Mouse (Mus musculus) neutrophil, adult 5-6 weeks (primary cell): ENCODE data around the gene Tbk1. TPM values are rescaled to one million over a fixed set of nuclear protein-coding genes. Genes with fewer than 3 reads are reported as not detected.

Experiments used
- ATAC-seq: fragments of 151-379, 151-347 bp; 2 replicates; pipeline ENCODE4 v1.8.0; 2017; ENCODE audit warnings: mild to moderate bottlenecking, moderate TSS enrichment; ENCODE audit not compliant: insufficient number of reproducible peaks, poor library complexity, low FRiP score, severe bottlenecking; ENCODE audit errors: extremely low read depth
- total RNA-seq: library from RNA; stranded (forward); fragments of 200-1000 nt; gene quantifications from 2 replicates; pipeline ENCODE4 v1.2.3, GENCODE M21; 2017

Gene Tbk1
- total RNA-seq, 1 experiment from 2014 or later = 134 TPM

DNA sequence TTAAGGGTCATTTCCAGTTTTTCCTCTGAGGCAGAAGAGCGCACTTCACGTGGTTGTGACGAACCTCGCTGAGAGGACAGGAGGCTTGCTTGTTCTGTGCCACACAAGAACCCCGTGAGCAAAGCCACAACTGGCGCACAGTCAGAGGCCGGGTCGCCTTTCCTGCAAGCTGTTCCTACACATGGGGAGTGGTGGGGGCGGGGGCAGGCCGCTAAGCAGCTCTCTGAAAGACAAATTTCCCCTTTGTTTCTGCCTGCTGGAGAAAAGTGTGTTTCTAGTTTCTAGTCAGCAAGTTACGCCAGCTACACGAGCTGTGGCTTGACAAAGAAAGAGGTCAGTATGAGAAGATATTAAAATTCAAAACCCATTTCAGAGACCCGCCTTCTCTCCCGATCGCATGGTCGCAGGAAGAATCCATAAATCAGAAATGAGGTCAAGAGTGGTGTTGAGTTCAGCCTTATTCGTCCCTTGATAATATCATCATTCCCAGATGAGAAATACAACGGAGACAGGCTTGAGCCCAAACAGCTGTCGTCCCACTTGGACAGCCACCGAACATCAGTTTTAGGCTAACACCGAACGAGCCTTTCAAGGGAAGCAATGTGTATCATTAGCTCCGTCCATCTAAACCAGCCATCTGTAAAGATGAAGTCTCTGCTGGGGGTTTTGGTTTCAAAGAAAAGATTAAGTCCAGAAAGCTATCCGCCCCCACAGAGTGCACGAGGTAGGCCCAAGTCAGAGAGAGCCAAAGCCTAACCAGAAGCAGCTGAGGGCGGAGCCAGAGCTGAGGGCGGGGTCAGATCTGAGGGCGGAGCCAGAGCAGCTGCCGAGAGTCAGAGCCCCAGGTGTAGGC is 79.6 kb downstream of the Tbk1 start:
- peak; percentile 93 for ATAC-seq

DNA sequence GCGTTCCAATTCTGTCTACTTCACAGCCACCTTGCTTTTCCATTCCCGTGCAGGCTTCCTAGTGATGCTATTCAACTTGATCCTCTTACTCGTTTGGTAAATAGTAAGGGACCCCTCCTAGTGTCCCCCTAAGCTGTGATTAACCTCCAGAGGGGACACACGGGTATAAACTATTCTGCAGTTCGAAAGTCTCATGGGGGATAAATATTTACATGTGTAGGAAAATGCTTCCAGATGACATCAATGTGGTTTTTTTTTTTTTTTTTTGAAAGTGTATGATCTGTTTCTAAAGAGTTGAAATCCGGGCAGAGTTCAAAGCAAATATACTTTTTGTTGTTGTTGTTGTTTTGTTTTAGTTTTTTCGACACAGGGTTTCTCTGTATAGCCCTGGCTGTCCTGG is 80.7 kb downstream of the Tbk1 start:
- ATAC-seq = no peak

DNA sequence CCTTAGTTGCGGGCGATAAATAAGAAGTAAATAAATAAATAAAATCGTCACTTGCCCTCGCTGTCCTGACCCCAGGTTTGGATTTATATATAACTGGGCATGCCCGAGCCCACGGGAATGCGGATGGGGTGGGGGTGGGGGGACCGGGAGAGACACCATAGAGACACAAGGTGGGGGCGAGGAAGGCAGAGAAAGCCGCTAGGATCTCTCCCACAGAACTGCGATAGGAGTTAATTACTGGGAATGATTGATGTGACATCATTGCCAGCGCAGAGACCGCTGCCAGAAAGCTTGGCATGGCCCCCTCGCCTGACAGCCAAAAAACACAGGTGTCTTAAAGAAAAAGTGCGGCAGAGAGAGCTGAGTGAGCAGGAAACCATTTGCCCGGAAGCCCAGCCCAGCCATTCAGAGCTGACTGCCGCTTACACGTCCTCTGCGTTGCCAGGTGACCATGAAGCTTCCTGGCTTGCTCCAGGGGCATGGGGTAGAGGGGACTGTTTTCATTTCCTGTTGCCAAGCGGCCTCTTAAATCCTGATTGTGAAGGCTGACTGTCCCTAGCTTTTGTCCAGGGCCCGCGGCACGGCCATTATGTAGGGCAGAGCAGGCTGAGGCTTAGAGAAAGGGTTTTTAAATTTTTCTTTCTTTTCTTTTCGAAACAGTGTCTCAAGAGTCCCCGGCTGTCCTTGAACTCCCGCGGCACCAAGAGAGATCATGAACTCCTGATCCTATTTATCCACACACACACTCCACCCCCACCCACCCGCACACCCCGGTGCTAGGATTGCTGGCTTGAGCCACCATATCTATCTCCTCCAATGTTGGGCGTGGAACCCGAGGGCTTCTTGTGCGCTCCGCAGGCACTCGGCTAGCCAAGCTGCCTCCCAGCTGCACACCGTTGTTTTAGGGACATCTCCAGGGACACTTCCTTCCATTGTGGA is 81.3 kb downstream of the Tbk1 start:
- ATAC-seq = peak; percentile 56

DNA sequence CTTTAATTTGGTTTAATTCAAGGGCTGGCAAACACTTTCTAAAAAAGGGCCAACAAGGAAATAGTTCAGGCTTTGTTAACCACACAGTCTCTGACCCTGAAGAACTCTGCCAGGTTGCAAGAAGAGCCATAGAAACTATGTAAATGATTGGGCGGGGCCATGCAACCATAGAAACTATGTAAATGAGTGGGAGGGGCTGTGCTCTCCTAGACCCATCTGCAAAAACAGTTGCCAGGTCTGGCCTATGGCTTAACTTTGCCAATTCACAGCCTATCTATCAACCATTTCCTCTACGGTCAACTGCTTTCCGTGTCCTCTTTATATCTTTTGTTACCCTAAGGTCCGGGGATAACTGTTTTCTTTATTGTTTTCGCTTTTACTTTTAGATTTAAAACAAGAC is 85.4 kb downstream of the Tbk1 start:
- ATAC-seq = peak; percentile 75

DNA sequence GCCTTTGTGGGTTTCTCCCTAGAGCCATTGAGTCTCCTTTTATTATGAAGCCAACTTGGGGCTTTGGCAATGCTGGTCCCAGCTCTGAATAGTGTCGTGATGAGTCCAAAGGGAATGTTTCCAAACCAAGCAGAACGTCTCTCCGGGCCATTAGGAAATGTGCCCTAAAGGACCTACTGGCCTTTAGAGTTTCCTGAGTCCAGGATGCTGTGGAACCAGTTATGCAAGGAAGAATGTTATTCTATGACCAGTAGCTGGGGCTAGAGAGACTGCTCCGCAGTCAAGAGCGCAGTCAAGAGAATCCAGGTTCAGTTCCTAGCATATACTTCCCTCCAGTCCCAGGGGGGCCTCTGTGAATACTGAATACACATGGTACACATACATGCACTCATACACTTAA is 86.6 kb downstream of the Tbk1 start:
- ATAC-seq = no peak

DNA sequence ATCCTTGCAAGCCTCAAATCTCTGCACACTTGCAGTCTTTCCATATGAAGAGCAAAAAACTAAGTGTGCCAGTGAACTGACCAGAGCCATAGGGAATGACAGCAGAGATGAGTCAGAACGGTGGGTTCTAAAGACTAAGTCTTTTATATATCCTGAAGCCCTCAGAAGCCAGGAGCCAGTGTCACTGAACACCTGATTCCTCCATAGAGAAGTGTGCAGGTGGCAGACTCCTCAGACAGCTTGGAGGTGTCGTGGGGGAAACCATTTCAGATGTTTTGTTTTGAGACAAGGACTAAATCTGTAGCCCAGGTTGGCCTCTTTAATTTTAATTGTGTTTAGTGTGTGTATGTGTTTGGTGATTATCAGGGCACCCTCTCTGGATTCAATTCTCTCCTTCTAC is 87.5 kb downstream of the Tbk1 start:
- ATAC-seq = no peak

DNA sequence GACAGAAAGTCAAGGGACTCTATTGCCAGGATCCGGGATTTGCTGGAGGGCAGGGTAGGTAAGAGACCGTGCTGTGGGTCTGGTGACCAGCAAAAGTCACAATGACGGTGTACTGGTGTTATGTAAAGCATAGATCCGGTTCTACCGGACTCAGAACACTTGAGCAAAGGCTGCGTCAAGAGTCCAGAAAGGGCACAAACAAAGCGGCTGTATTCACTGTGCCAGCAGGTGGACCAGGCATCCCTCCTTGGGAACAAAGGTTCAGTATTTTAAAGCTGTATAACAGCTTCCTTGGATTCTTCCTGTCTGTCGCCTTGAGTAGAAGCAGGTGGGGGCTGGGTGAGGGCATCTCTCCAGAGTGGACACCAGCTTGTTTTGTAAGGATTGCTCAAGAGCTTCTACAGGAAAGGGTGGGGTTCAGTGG is 88.1 kb downstream of the Tbk1 start:
- ATAC-seq = peak; percentile 33

DNA sequence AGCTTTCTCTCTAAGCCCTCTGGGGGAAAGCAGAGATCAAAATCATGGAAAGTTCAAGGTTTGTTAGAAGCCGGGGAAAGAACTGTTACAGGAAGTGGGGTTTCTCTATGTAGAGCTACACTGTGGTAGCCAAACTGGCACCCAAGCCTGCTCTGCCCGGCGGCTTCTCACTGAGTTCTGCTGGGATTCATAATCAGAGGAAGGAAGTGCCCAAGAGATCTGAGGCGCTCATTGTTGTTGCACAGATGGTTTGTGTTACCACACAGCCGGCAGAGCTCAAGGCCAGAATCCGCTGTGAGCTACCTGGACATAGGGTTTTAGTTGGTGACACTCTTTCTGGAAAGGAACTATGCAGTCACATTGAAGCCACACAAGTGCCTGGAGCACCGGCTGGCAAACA is 88.6 kb downstream of the Tbk1 start:
- ATAC-seq = 0 out of 2 replicates have a peak, but pooled peaks have one; percentile 28

DNA sequence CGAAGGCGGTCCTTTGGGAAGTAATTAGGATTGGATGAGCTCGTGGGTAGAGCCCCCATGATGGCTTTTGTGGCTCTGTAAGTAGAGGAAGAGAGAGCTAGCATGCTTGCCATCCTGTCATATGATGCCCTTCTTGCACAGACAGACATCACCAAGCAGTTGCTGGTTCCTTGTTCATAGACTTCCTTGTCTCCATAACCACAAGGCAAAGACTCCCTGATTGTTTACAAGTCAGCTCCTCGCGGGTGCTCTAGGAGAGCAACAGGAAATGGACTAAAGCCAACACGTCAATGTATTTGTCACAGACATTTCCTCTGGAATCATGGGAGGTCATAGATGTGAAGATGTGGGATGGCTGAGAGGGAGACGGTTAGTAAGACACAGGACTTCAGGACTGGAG is 90.0 kb downstream of the Tbk1 start:
- ATAC-seq = no peak

Other genes with a start within 250 kb of the Tbk1 start
- gene Tbc1d30, start 235.5 kb downstream of the Tbk1 start, total RNA-seq = 0.93 and 1.4 TPM in 2 replicates
- gene Gns, start 221.7 kb downstream of the Tbk1 start, total RNA-seq = 92.6 and 96.6 TPM in 2 replicates
- gene Rassf3, start 110.4 kb downstream of the Tbk1 start, total RNA-seq = 173 and 189 TPM in 2 replicates
- gene Xpot, start 39.5 kb upstream of the Tbk1 start, total RNA-seq = 44.0 and 45.5 TPM in 2 replicates
- not detected in 2 replicates for gene D930020B18Rik, start 54.8 kb upstream of the Tbk1 start, total RNA-seq
- gene BC048403, start 153.2 kb upstream of the Tbk1 start, total RNA-seq = 6.8 and 7.5 TPM in 2 replicates